12 mouse cellular contexts compared by ENCODE assay signal in the genomic region with DNA sequence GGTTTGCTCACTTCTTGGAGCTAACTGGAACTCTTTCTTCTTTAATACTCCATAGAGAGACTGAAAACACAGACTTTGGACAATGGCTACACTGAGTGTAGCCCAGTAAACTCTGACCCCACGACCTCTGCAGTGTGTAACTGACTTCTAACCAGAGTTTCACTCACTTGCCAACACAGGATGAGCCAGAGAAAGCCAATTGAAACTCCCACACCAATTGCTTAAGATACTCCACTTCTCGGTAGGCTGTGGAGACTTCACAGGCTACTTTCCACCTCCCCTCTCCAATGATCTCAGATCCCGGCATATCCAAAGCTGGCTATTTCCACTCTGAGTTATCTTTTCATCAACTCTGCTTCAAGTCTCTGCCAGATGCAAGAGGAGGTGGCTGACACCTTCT. TPM values are rescaled to one million over a fixed set of nuclear protein-coding genes. Genes with fewer than 3 reads are reported as not detected.
DNase-seq lines count a peak whose midpoint lies in the region; ATAC-seq and TF ChIP-seq lines count a peak whose summit lies in the region.
"Had no signal": no experiment of that assay in that cellular context is flagged by ENCODE, and none has a peak within 500 bp of the region (broad histone marks: within the 10 kb centered on the region; RNA-seq: fewer than 3 reads in every experiment).

No protein-coding gene starts in this region.

- TF ChIP-seq CTCF in lung, embryonic 14.5 days (IDR thresholded peaks at IDR 0.05; ENCODE audit: low read depth) = no peak
- TF ChIP-seq CTCF in lung, adult 2 months (IDR thresholded peaks at IDR 0.05; ENCODE audit: insufficient read depth, low read length) = no peak
- TF ChIP-seq CTCF in embryonic fibroblast, embryonic 13.5 days (IDR thresholded peaks at IDR 0.05; ENCODE audit: borderline replicate concordance, insufficient read depth, low read length) = no peak

- no peaks in the 10 kb centered on the region for H3K36me3 ChIP-seq in lung, embryonic 14.5 days (ENCODE audit: insufficient read depth)
- H3K36me3 ChIP-seq in heart, embryonic 11.5 days (ENCODE audit: control insufficient read depth, insufficient read depth, low read length) = no peaks in the 10 kb centered on the region
- H3K36me3 ChIP-seq: midbrain, embryonic 12.5 days had no signal

- no peaks in the 10 kb centered on the region for H3K9me3 ChIP-seq in lung, embryonic 14.5 days (ENCODE audit: low read depth, low read length)
- H3K9me3 ChIP-seq in heart, embryonic 11.5 days (replicated peaks; ENCODE audit: control insufficient read depth, low read length) = no peaks in the 10 kb centered on the region
- H3K9me3 ChIP-seq: midbrain, embryonic 12.5 days had no signal

- no peak overlapping the region for H3K4me2 ChIP-seq in lung, embryonic 14.5 days
- H3K4me2 ChIP-seq in heart, embryonic 11.5 days = no peak overlapping the region
- H3K4me2 ChIP-seq: midbrain, embryonic 12.5 days had no signal

- H3K9ac ChIP-seq in lung, embryonic 14.5 days = no peak overlapping the region
- no peak overlapping the region for H3K9ac ChIP-seq in heart, embryonic 11.5 days (ENCODE audit: low read depth, low read length)
- H3K9ac ChIP-seq: midbrain, embryonic 12.5 days had no signal

- no peak for TF ChIP-seq POLR2A in lung, adult 2 months (IDR thresholded peaks at IDR 0.05; ENCODE audit: borderline replicate concordance, extremely low read depth, low read depth, low read length)
- TF ChIP-seq POLR2A in embryonic fibroblast, embryonic 13.5 days (IDR thresholded peaks at IDR 0.05; ENCODE audit: low read depth, low read length) = no peak

- peaks cover 11% of the 10 kb centered on the region; the same call in 1 of the 2 replicates for H3K4me1 ChIP-seq in lung, embryonic 14.5 days (ENCODE audit: insufficient read depth)
- peaks cover 4% of the 10 kb centered on the region for H3K4me1 ChIP-seq in lung, adult 2 months (ENCODE audit: control insufficient read depth, insufficient read depth, low read length)
- peaks cover 7% of the 10 kb centered on the region for H3K4me1 ChIP-seq in embryonic fibroblast, embryonic 13.5 days (ENCODE audit: control insufficient read depth, insufficient read depth, low read length)
- peaks cover 4% of the 10 kb centered on the region; the same call in 1 of the 2 replicates for H3K4me1 ChIP-seq in heart, embryonic 11.5 days (ENCODE audit: control insufficient read depth, insufficient read depth, low read length)
- H3K4me1 ChIP-seq: midbrain, embryonic 12.5 days had no signal

- no peak for DNase-seq in lung, embryonic 14.5 days
- no peak for DNase-seq in lung, adult 2 months
- DNase-seq in kidney, postnatal 14 days = peak; percentile 76
- DNase-seq in layer of hippocampus, adult 8-10 months (ENCODE audit: low spot score in 2 of 2) = no peak
- DNase-seq: adrenal gland, adult 8-10 months; spleen, adult 18-20 months; thymus, postnatal 14 days had no signal

- WGBS in lung, embryonic 14.5 days = 24% methylated on average over 3 of the region's 3 CpGs
- WGBS in lung, adult 2 months = 37% methylated on average over 3 of the region's 3 CpGs
- WGBS in heart, embryonic 11.5 days (ENCODE audit: insufficient replicate concordance) = 26% methylated on average over 3 of the region's 3 CpGs

- H3K27me3 ChIP-seq in lung, embryonic 14.5 days (ENCODE audit: insufficient read depth, low read length) = no peaks in the 10 kb centered on the region
- no peaks in the 10 kb centered on the region for H3K27me3 ChIP-seq in heart, embryonic 11.5 days (ENCODE audit: control insufficient read depth, insufficient read depth, low read length)
- H3K27me3 ChIP-seq: midbrain, embryonic 12.5 days had no signal

- 0 out of 2 replicates have a peak, but pooled peaks have one; percentile 40 for ATAC-seq in lung, embryonic 14.5 days (ENCODE audit: insufficient read depth)
- no peak for ATAC-seq in heart, embryonic 11.5 days (replicated peaks; ENCODE audit: insufficient number of reproducible peaks, low FRiP score, low TSS enrichment)
- no peak for ATAC-seq in cerebellum, adult (ENCODE audit: insufficient number of reproducible peaks, low FRiP score, low TSS enrichment)

- no peak overlapping the region for H3K4me3 ChIP-seq in lung, embryonic 14.5 days (ENCODE audit: low read depth, low read length)
- H3K4me3 ChIP-seq in lung, adult 2 months (replicated peaks; ENCODE audit: extremely low read depth, low read depth, low read length) = no peak overlapping the region
- no peak overlapping the region for H3K4me3 ChIP-seq in embryonic fibroblast, embryonic 13.5 days (ENCODE audit: insufficient read depth, low read length)
- H3K4me3 ChIP-seq in heart, embryonic 11.5 days (ENCODE audit: low read depth, low read length) = no peak overlapping the region
- H3K4me3 ChIP-seq: midbrain, embryonic 12.5 days had no signal

- peak overlapping the region; percentile 30; the same call in 1 of the 2 replicates for H3K27ac ChIP-seq in lung, embryonic 14.5 days (ENCODE audit: low read depth)
- H3K27ac ChIP-seq in embryonic fibroblast, embryonic 13.5 days (ENCODE audit: insufficient read depth, low read length) = peak overlapping the region; percentile 89
- H3K27ac ChIP-seq in heart, embryonic 11.5 days (ENCODE audit: low read depth, low read length) = no peak overlapping the region
- H3K27ac ChIP-seq: midbrain, embryonic 12.5 days had no signal

RNA-seq across cellular contexts. Expression of gene Mansc1, which starts 30.5 kb away (rescaled TPM):
- 5.8 and 5.9 TPM in 2 replicates for polyA plus RNA-seq in lung, embryonic 14.5 days (2014; fragmentation: Nextera tagmentation; extraction: Ambion mirVana)
- polyA plus RNA-seq in lung, adult 2 months (2012; rRNA removed) = 9.5 and 11.8 TPM in 2 replicates
- polyA plus RNA-seq in embryonic fibroblast, embryonic 13.5 days (2011; ENCODE audit: insufficient read length, low read depth, missing spikeins) = 2.8 and 3.2 TPM in 2 replicates
- polyA plus RNA-seq in heart, embryonic 11.5 days (2014; fragmentation: Nextera tagmentation; extraction: Ambion mirVana) = 7.2 and 7.3 TPM in 2 replicates
- total RNA-seq in layer of hippocampus, adult 8-10 months (2022) = 10 to 100 TPM in 2 of 4 experiments, 1 to 10 TPM in 2; 8.0 to 11.6 (median 10.4) TPM
- total RNA-seq: neutrophil, adult 5-6 weeks had no signal

RNA-seq across cellular contexts. Expression of gene Lrp6, which starts 35.0 kb away (rescaled TPM):
- polyA plus RNA-seq in lung, embryonic 14.5 days (2014; fragmentation: Nextera tagmentation; extraction: Ambion mirVana) = 34.0 and 35.8 TPM in 2 replicates
- 30.8 and 38.3 TPM in 2 replicates for polyA plus RNA-seq in lung, adult 2 months (2012; rRNA removed)
- polyA plus RNA-seq in embryonic fibroblast, embryonic 13.5 days (2011; ENCODE audit: insufficient read length, low read depth, missing spikeins) = 58.4 and 88.3 TPM in 2 replicates
- 20.6 and 20.8 TPM in 2 replicates for polyA plus RNA-seq in heart, embryonic 11.5 days (2014; fragmentation: Nextera tagmentation; extraction: Ambion mirVana)
- 10 to 100 TPM; 49.4 to 62.8 (median 50.2) TPM for total RNA-seq in layer of hippocampus, adult 8-10 months (2022)

RNA-seq across cellular contexts. Expression of gene Borcs5, which starts 37.5 kb away (rescaled TPM):
- polyA plus RNA-seq in lung, embryonic 14.5 days (2014; fragmentation: Nextera tagmentation; extraction: Ambion mirVana) = 13.9 and 14.6 TPM in 2 replicates
- 11.1 and 11.5 TPM in 2 replicates for polyA plus RNA-seq in lung, adult 2 months (2012; rRNA removed)
- polyA plus RNA-seq in embryonic fibroblast, embryonic 13.5 days (2011; ENCODE audit: insufficient read length, low read depth, missing spikeins) = 6.1 and 7.1 TPM in 2 replicates
- 15.1 and 16.0 TPM in 2 replicates for polyA plus RNA-seq in heart, embryonic 11.5 days (2014; fragmentation: Nextera tagmentation; extraction: Ambion mirVana)
- total RNA-seq in layer of hippocampus, adult 8-10 months (2022) = 10 to 100 TPM; 32.1 to 39.9 (median 34.0) TPM
